Mouse (Mus musculus): ENCODE data around the gene Ppp1r14c. TPM values are rescaled to one million over a fixed set of nuclear protein-coding genes. Genes with fewer than 3 reads are reported as not detected.

Gene Ppp1r14c
- total and polyA plus RNA-seq, 3 experiments = not detected

DNA sequence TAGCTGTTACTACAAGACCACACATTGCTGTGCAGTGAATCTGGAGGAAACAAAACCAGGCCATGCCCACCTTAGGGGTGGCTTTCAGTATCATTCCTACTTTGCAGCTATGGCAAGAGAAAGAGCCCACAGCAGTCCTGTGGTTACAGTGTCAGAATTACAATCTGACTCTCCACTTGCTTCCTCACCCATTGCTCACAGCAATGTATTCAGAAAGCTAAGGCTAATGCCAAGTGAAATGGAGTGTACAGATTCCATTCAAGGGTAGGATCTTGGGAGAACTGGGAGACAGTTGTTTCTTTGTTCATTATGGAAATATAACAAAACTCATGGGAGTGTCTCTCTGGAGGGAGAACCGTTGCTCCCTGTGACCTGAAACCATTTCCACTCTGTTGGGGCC, 6.3 kb upstream of the Ppp1r14c start:
- TF ChIP-seq CTCF (conservative IDR thresholded peaks at IDR 0.05 in 1 of 2, IDR thresholded peaks at IDR 0.05 in 1 of 2; ENCODE audit: low read depth in 2 of 2, low read length in 2 of 2) = no peak
- no peak for TF ChIP-seq MYC (IDR thresholded peaks at IDR 0.05; ENCODE audit: low read depth, low read length)
- no peak for TF ChIP-seq CHD1 (IDR thresholded peaks at IDR 0.05; ENCODE audit: low read depth, low read length)
- TF ChIP-seq SIN3A (IDR thresholded peaks at IDR 0.05; ENCODE audit: low read length) = no peak
- no peak for TF ChIP-seq JUN (IDR thresholded peaks at IDR 0.05; ENCODE audit: insufficient read depth, low read depth, low read length)
- TF ChIP-seq RCOR1 (conservative IDR thresholded peaks at IDR 0.05; ENCODE audit: low read depth, low read length) = no peak
- TF ChIP-seq ELF1 (IDR thresholded peaks at IDR 0.05; ENCODE audit: low read depth, low read length) = no peak
- TF ChIP-seq USF2 (conservative IDR thresholded peaks at IDR 0.05; ENCODE audit: low read depth, low read length) = no peak
- no peak for TF ChIP-seq NELFE (IDR thresholded peaks at IDR 0.05; ENCODE audit: low read depth, low read length)

DNA sequence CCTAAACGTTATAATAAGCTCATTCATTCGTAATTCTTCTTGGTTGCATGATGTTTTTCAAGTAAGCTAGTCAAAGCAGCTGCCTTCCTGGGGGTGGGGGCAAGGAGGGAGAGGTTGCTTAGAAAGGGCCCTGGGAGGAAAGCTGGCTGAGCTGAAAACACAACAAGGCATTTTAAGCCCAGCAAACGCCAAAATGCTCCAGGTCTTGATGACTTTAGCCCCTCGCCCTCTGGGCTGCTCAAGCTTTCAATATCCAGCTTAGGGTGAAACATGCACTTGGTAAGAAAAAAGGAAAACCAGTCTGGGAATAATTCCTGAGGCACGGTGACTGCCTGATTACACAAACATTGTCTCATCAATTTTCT, 204 bp upstream of the Ppp1r14c start:
- H3K9me3 ChIP-seq (replicated peaks; ENCODE audit: low read length) = no peaks in the 10 kb centered on the region
- H3K36me3 ChIP-seq (replicated peaks in 1 of 2; ENCODE audit: control insufficient read depth in 1 of 2, insufficient read depth in 1 of 2, low read length in 1 of 2) = no peaks in the 10 kb centered on the region
- H3K4me1 ChIP-seq (ENCODE audit: control insufficient read depth in 1 of 2, insufficient read depth in 2 of 2) = peaks cover 0 to 2% of the 10 kb centered on the region in 2 experiments; a peak in 1 of 4 replicates
- no peak for DNase-seq (ENCODE audit: extremely low read depth)
- in situ Hi-C loops (cut with MboI; ENCODE audit: low pct_ligation_motif_present, low pct_unique_long_range_greater_than_20kb, low sequenced_read_pairs) = no loop called here
- no peak overlapping the region for H3K4me3 ChIP-seq (replicated peaks in 1 of 3; ENCODE audit: low read depth in 2 of 3, low read length in 2 of 3, poor library complexity in 1 of 3)
- H3K9ac ChIP-seq (ENCODE audit: insufficient read depth, low read depth) = no peak overlapping the region
- dilution Hi-C loops (cut with MboI; ENCODE audit: extremely low pct_ligation_motif_present, extremely low pct_unique_long_range_greater_than_20kb, low sequenced_read_pairs) = no loop called here
- no peak overlapping the region for H3K4me2 ChIP-seq (ENCODE audit: insufficient read depth, low read depth, poor library complexity, severe bottlenecking)
- TF ChIP-seq MAFK (IDR thresholded peaks at IDR 0.05; ENCODE audit: insufficient replicate concordance, low read length) (no peak), JUND (conservative IDR thresholded peaks at IDR 0.05; ENCODE audit: low read depth, low read length) (no peak), ZNF384 (IDR thresholded peaks at IDR 0.05; ENCODE audit: low read depth, low read length) (no peak), RCOR1 (conservative IDR thresholded peaks at IDR 0.05; ENCODE audit: low read depth, low read length) (no peak), CTCF (conservative IDR thresholded peaks at IDR 0.05 in 1 of 2, IDR thresholded peaks at IDR 0.05 in 1 of 2; ENCODE audit: low read depth in 2 of 2, low read length in 2 of 2) (no peak), POLR2A (IDR thresholded peaks at IDR 0.05; ENCODE audit: low read depth, low read length) (no peak), UBTF (IDR thresholded peaks at IDR 0.05; ENCODE audit: low read depth, low read length) (no peak), CHD1 (IDR thresholded peaks at IDR 0.05; ENCODE audit: low read depth, low read length) (no peak), CHD2 (IDR thresholded peaks at IDR 0.05; ENCODE audit: low read length) (no peak), MAX (IDR thresholded peaks at IDR 0.05; ENCODE audit: low read length) (no peak), JUN (IDR thresholded peaks at IDR 0.05; ENCODE audit: insufficient read depth, low read depth, low read length) (no peak), GABPA (IDR thresholded peaks at IDR 0.05; ENCODE audit: insufficient replicate concordance, low read depth, low read length) (no peak), KAT2A (IDR thresholded peaks at IDR 0.05; ENCODE audit: insufficient replicate concordance, low read length) (no peak), SIN3A (IDR thresholded peaks at IDR 0.05; ENCODE audit: low read length) (no peak), ZMIZ1 (IDR thresholded peaks at IDR 0.05; ENCODE audit: low read depth, low read length) (no peak), NELFE (IDR thresholded peaks at IDR 0.05; ENCODE audit: low read depth, low read length) (no peak), USF2 (conservative IDR thresholded peaks at IDR 0.05; ENCODE audit: low read depth, low read length) (no peak), MAZ (IDR thresholded peaks at IDR 0.05; ENCODE audit: low read depth, low read length) (no peak)
- H3K27ac ChIP-seq (ENCODE audit: insufficient read depth, low read depth) = no peak overlapping the region
- H3K27me3 ChIP-seq (replicated peaks) = no peaks in the 10 kb centered on the region
- H3K79me2 ChIP-seq (replicated peaks; ENCODE audit: control insufficient read depth, extremely low read depth, insufficient read depth, poor library complexity, severe bottlenecking) = no peaks in the 10 kb centered on the region

More for the DNA sequence above, 6.3 kb upstream of the Ppp1r14c start:
- Histone ChIP-seq H3K36me3 (replicated peaks in 1 of 2; ENCODE audit: control insufficient read depth in 1 of 2, insufficient read depth in 1 of 2, low read length in 1 of 2) (no peaks in the 10 kb centered on the region), H3K27ac (ENCODE audit: insufficient read depth, low read depth) (no peak overlapping the region), H3K4me1 (ENCODE audit: control insufficient read depth in 1 of 2, insufficient read depth in 2 of 2) (peaks cover 0 to 4% of the 10 kb centered on the region in 2 experiments; a peak in 1 of 4 replicates), H3K27me3 (replicated peaks) (no peaks in the 10 kb centered on the region), H3K9ac (ENCODE audit: insufficient read depth, low read depth) (no peak overlapping the region), H3K79me2 (replicated peaks; ENCODE audit: control insufficient read depth, extremely low read depth, insufficient read depth, poor library complexity, severe bottlenecking) (no peaks in the 10 kb centered on the region), H3K4me2 (ENCODE audit: insufficient read depth, low read depth, poor library complexity, severe bottlenecking) (no peak overlapping the region), H3K9me3 (replicated peaks; ENCODE audit: low read length) (no peaks in the 10 kb centered on the region), H3K4me3 (replicated peaks in 1 of 3; ENCODE audit: low read depth in 2 of 3, low read length in 2 of 3, poor library complexity in 1 of 3) (no peak overlapping the region)
- in situ Hi-C loops (cut with MboI; ENCODE audit: low pct_ligation_motif_present, low pct_unique_long_range_greater_than_20kb, low sequenced_read_pairs) = no loop called here
- no peak for DNase-seq (ENCODE audit: extremely low read depth)
- dilution Hi-C loops (cut with MboI; ENCODE audit: extremely low pct_ligation_motif_present, extremely low pct_unique_long_range_greater_than_20kb, low sequenced_read_pairs) = no loop called here
